Mouse (Mus musculus) liver, postnatal 0 days (tissue): ENCODE results near the gene Gata1. TPM values are rescaled to one million over a fixed set of nuclear protein-coding genes. Genes with fewer than 3 reads are reported as not detected.

Experiments used
- ATAC-seq: fragments of 200-750 bp; cut with Nextera tagmentation; 2 replicates; pipeline ENCODE4 v1.8.0; 2017; ENCODE audit warnings: mild to moderate bottlenecking, moderate library complexity
- DNase-seq: peaks from one replicate; pipeline ENCODE4 v3.0.0-alpha.2; 2016
- H3K27ac ChIP-seq: fragments of 300-500 bp; sonication (generic); 2 replicates; pipeline ENCODE4 v1.5.1; 2014; ENCODE audit warnings: antibody characterized with exemption, moderate library complexity, mild to moderate bottlenecking, low read depth
- H3K27me3 ChIP-seq: fragments of 300-500 bp; sonication (generic); 2 replicates; pipeline ENCODE4 v1.6.1; 2014; ENCODE audit warnings: low read length, control low read depth, mixed read lengths; ENCODE audit not compliant: insufficient read depth
- H3K36me3 ChIP-seq: fragments of 300-500 bp; sonication (generic); replicated peaks from 2 replicates; pipeline ENCODE4 v1.6.1; 2014; ENCODE audit warnings: mild to moderate bottlenecking, control low read depth, low read length, moderate library complexity, mixed read lengths; ENCODE audit not compliant: insufficient read depth
- H3K4me1 ChIP-seq: fragments of 300-500 bp; sonication (generic); 2 replicates; pipeline ENCODE4 v1.6.1; 2014; ENCODE audit warnings: antibody characterized with exemption, mild to moderate bottlenecking, control low read depth; ENCODE audit not compliant: insufficient read depth
- H3K4me2 ChIP-seq: fragments of 300-500 bp; sonication (generic); 2 replicates; pipeline ENCODE4 v1.6.1; 2014; ENCODE audit warnings: low read depth, mild to moderate bottlenecking, low read length, moderate library complexity, mixed read lengths
- H3K4me3 ChIP-seq: fragments of 300-500 bp; sonication (generic); 2 replicates; pipeline ENCODE4 v1.5.1; 2014; ENCODE audit warnings: low read depth, low read length
- H3K9ac ChIP-seq: fragments of 300-500 bp; sonication (generic); replicated peaks from 2 replicates; pipeline ENCODE4 v1.6.1; 2014; ENCODE audit warnings: mild to moderate bottlenecking, moderate library complexity
- H3K9me3 ChIP-seq: fragments of 300-500 bp; sonication (generic); 2 replicates; pipeline ENCODE4 v1.6.1; 2016; ENCODE audit warnings: mild to moderate bottlenecking, control low read depth, low read length, mixed read lengths
- CTCF ChIP-seq: sonication (generic); IDR thresholded peaks from 2 replicates; pipeline ENCODE4 v1.5.1; 2016; ENCODE audit warnings: antibody characterized with exemption, low read depth
- EP300 ChIP-seq: IDR thresholded peaks from 2 replicates; pipeline ENCODE4 v1.6.1; 2016; ENCODE audit warnings: antibody characterized with exemption, low read depth, mild to moderate bottlenecking
- WGBS: fragments of 180-500 bp; shearing (Covaris S2); extraction: QIAGEN DNeasy Blood & Tissue Kit; methylation state at CpG from one replicate; pipeline ENCODE4 v1.1.7; 2014; ENCODE audit not compliant: insufficient replicate concordance; 5-methylcytosine and 5-hydroxymethylcytosine counted together
- polyA plus RNA-seq: library from polyadenylated mRNA; unstranded; fragments of >200 nt; fragmentation: Nextera tagmentation; extraction: Ambion mirVana; gene quantifications from 2 replicates; pipeline ENCODE4 v1.2.1, GENCODE M21; 2015

The Gata1 gene
- polyA plus RNA-seq, 1 experiment from 2014 or later: 43.2 TPM

GRCm38 (mm10) chrX:8002001-8002400 lies 24.1 kb upstream of the Gata1 start:
- no peaks in the 10 kb centered on the region for H3K36me3 ChIP-seq
- H3K27me3 ChIP-seq: no peaks in the 10 kb centered on the region
- TF ChIP-seq CTCF (no peak), EP300 (no peak)
- H3K9ac ChIP-seq: no peak overlapping the region
- ATAC-seq (peak; percentile 43; the same call in 1 of the 2 replicates), DNase-seq (no peak)
- no peak overlapping the region for H3K27ac ChIP-seq
- WGBS: 58% methylated on average over 5 of the region's 5 CpGs
- no peaks in the 10 kb centered on the region for H3K9me3 ChIP-seq
- no peak overlapping the region for H3K4me2 ChIP-seq
- no peak overlapping the region for H3K4me3 ChIP-seq
- H3K4me1 ChIP-seq: no peaks in the 10 kb centered on the region

GRCm38 (mm10) chrX:8000546-8001192 lies 22.8 kb upstream of the Gata1 start:
- WGBS: 66% methylated on average over 3 of the region's 3 CpGs
- Histone ChIP-seq H3K4me3 (no peak overlapping the region), H3K4me1 (no peaks in the 10 kb centered on the region), H3K27me3 (no peaks in the 10 kb centered on the region), H3K9ac (no peak overlapping the region), H3K9me3 (no peaks in the 10 kb centered on the region), H3K4me2 (no peak overlapping the region), H3K27ac (no peak overlapping the region), H3K36me3 (no peaks in the 10 kb centered on the region)
- ATAC-seq (peak; percentile 78), DNase-seq (peak; percentile 24)
- TF ChIP-seq EP300: no peak
- no peak for TF ChIP-seq CTCF

GRCm38 (mm10) chrX:7993068-7993735 lies 15.3 kb upstream of the Gata1 start:
- 56% methylated on average over 10 of the region's 10 CpGs for WGBS
- no peaks in the 10 kb centered on the region for H3K27me3 ChIP-seq
- H3K4me2 ChIP-seq: peak overlapping the region; percentile 50; the same call in 1 of the 2 replicates
- H3K4me1 ChIP-seq: 0 out of 2 replicates have a peak, but pooled peaks cover 4% of the 10 kb centered on the region
- ATAC-seq (peak; percentile 91), DNase-seq (peak; percentile 48)
- no peak overlapping the region for H3K9ac ChIP-seq
- peak overlapping the region; percentile 76 for H3K27ac ChIP-seq
- TF ChIP-seq EP300 (peak; percentile 86), CTCF (no peak)
- no peaks in the 10 kb centered on the region for H3K9me3 ChIP-seq
- H3K4me3 ChIP-seq: no peak overlapping the region
- H3K36me3 ChIP-seq: no peaks in the 10 kb centered on the region

GRCm38 (mm10) chrX:7992379-7993067 lies 14.7 kb upstream of the Gata1 start:
- no peaks in the 10 kb centered on the region for H3K36me3 ChIP-seq
- 40% methylated on average over 8 of the region's 8 CpGs for WGBS
- no peak overlapping the region for H3K9ac ChIP-seq
- no peaks in the 10 kb centered on the region for H3K27me3 ChIP-seq
- no peaks in the 10 kb centered on the region for H3K9me3 ChIP-seq
- peak overlapping the region; percentile 50; the same call in 1 of the 2 replicates for H3K4me2 ChIP-seq
- peak; percentile 21 for DNase-seq
- ATAC-seq: peak; percentile 85
- peak overlapping the region; percentile 76 for H3K27ac ChIP-seq
- H3K4me3 ChIP-seq: no peak overlapping the region
- TF ChIP-seq CTCF (no peak), EP300 (no peak)
- H3K4me1 ChIP-seq: 0 out of 2 replicates have a peak, but pooled peaks cover 4% of the 10 kb centered on the region

GRCm38 (mm10) chrX:7981368-7981767 lies 3.5 kb upstream of the Gata1 start:
- Histone ChIP-seq H3K4me3 (no peak overlapping the region), H3K27me3 (no peaks in the 10 kb centered on the region), H3K9ac (no peak overlapping the region), H3K4me1 (no peaks in the 10 kb centered on the region), H3K9me3 (no peaks in the 10 kb centered on the region), H3K27ac (0 out of 2 replicates have a peak overlapping the region, but pooled peaks have one; percentile 34), H3K4me2 (no peak overlapping the region), H3K36me3 (no peaks in the 10 kb centered on the region)
- DNase-seq (no peak), ATAC-seq (peak; percentile 64; the same call in 1 of the 2 replicates)
- TF ChIP-seq CTCF (no peak), EP300 (no peak)
- 83% methylated on average over 7 of the region's 7 CpGs for WGBS

DNA sequence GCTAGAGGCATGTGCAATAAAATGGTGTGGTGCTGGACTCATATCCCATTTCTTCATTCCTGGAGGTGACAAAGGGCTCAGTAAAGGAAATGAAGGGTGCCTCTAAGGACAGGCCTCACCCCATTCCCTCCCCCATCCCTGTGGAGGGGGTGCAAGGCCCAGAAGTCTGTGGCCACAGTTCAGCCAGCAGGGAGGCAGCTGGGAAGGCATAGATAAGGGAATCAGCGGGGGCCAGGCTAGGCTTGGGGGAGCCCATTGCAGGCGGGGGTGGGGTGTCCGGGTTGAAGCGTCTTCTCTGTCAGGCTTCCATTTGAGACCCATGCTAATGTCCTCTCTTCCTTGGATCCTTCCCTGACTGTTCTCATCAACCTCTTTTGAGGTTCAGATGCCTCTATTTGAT lies 6.6 kb downstream of the Gata1 start:
- H3K4me2 ChIP-seq: peak overlapping the region; percentile 51
- no peak overlapping the region for H3K9ac ChIP-seq
- no peak overlapping the region for H3K4me3 ChIP-seq
- H3K4me1 ChIP-seq: no peaks in the 10 kb centered on the region
- TF ChIP-seq CTCF: no peak
- peak; percentile 96 for TF ChIP-seq EP300
- no peaks in the 10 kb centered on the region for H3K9me3 ChIP-seq
- no peaks in the 10 kb centered on the region for H3K27me3 ChIP-seq
- H3K36me3 ChIP-seq: no peaks in the 10 kb centered on the region
- H3K27ac ChIP-seq: peak overlapping the region; percentile 81
- ATAC-seq (peak; percentile 91), DNase-seq (peak; percentile 82)
- WGBS: 49% methylated on average over 4 of the region's 4 CpGs
